Mouse (Mus musculus): ENCODE measurements around the gene Parp8.

The Parp8 gene

DNA sequence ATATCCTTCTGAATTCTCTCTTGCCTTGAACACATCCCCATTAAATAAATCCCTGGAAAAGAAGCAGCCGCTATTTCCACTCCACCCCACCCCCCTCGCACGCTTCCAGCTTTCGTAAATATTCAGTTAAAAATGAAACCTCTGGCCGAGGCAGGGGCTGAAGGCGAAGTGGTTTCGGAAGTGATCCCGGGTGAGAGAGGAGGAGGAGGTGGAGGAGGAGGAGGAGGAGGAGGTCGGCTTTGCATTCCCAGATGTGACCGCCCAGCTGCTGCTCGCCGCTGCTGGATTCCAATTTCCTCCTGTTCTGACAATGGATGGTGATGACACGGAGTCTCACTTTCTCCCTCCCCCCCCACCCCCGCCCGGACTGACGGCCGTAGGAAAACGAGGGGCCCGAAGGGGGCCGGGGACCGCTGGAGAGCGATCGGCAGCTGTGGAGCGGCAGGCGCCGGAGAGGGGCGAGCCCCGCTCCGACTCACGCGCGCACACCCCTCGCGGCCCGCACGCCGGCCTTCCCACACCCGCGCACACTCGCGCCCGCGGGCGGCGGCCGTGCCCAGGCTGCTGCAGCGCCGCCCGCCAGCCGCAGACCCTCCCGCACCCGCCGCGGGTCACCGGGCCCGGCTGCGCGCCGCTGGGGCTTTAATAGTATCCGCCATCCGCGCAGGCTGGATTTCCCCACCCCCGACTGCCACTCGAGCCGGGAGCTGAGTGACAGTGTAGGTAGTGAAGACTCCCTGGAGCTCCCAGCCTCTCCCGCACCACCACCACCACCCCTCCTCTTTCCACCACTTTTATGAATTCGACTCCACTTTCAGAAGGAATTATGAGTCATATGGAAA, at the start of gene Parp8:
Gene Parp8, minus strand, starts transcription at position 312 of the 842 bp plus-strand sequence.
- DNase-seq (ENCODE audit: low spot score in 2 of 2): peak; percentile 33 to 63

DNA sequence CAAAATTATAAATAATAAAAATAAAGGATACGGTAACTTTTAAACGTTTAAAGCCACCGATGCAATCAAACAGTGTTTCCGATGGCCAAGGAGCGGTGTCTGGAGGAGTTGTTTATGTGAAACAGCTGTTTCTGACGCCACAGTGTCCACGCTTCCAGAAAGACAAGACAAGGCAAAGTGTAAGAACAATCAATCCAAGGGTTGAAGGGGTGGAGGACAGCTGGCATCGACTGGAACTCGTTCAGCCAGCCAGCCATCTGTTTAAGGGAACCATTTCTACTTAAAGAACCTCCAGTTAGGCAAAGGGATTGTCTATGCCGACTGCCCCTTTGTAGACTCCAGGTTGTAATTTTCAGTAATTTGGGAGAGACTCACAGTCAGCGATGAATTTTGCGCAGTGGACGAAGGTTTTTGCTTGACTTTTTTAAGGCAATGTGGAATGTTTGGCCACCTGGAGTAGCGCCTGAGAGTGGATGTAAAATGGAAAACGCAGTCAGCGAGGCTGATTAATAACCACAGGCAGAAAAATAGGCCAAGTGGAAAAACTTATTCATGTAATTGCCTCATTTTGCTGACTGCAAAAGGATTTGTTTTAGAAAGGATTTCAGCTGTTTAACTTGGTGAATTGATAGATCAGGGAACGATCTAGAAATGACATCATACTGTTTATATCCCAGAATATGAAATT, 37.4 kb upstream of the Parp8 start:
- no peak for DNase-seq (ENCODE audit: low spot score in 2 of 2)

DNA sequence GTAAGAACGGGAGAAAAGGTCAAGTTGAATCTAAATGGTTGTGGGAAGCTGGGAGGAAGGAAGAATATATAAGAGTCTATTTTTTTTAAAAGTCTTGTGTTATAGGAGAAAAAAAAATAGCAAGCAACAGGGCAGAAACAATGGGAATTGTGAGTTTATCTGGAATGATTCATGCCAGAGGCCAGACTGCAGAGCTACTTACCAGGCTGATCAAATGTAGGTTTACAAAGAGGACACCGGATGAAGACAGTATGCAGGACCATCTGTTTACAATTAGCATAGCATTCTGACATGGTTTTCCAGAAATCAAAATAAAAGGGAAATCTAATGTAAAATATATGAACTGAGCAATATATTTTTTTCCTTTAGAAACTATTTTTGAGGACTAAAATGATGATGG, 31.1 kb upstream of the Parp8 start:
- DNase-seq (ENCODE audit: low spot score in 2 of 2): no peak

DNA sequence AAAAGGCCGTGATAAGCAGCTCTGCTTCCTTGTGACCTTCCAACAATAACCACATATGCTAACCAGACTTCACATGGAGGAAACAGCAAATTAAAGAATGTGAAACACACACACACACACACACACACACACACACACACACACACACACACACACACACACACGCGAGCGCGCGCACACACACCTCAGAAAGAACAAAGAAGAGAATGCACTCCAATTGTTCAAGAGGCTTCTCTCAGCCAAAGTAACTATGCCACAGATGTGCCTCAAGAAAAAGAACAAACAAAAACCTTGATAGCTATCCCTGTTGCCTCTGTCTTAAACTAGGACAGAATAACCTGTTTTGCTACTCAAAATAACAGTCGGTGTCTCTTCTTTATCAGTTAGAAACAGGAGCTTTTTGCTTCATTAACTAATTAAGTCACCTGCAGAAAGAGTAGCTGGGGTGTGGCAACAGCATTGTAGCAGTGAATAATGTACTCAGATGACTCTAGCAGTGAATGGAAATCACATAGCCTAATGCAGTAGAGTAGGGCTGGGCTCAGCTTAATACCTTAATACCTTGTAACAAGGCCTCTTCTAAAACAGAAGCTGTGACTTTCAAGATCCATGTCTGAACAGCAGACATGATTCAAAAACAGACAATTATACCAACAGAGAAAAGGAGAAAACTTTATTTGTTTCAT, 29.6 kb upstream of the Parp8 start:
- no peak for DNase-seq (ENCODE audit: low spot score in 2 of 2)

DNA sequence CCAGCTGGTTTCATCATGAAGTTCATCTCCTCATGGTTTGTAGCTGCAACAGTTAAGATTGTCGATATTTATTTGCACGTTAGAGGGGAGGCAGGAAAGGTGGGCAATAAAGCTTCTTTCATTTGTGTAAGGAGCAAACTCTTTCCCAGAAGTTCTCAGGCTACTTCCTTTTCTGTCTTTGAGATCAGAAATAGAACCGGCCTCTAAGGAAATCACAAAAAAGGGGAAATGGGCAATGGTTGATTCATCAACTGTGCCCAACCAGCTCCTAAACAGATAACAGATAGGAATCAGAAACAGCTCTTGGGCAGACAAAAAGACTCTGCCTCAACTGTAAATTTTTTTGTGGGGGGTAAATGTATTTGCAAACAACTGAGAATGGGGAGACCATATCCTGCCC, 27.4 kb upstream of the Parp8 start:
- no peak for DNase-seq (ENCODE audit: low spot score in 2 of 2)

DNA sequence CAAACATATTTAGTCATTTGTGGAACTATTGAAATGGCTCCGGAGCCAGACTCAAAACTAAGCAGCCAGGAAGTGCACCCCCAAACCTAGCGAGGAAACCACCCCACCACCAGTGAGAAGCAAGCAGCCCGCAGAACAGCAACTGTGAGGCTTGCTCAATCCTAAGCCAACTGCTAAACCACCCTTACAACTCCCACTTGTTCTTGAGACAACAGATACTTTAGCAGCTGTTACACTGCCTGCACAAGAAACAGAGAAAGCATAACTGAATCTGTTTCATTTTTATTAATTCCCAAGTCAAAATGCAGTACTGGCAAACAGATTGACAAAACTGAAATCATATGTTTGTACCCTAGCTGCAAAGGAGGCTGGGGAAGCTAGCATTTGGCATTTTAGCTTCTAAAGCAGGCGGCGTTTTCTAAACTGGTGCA, 23.2 kb upstream of the Parp8 start:
- DNase-seq (ENCODE audit: low spot score in 2 of 2): peak; percentile 17 to 24

DNA sequence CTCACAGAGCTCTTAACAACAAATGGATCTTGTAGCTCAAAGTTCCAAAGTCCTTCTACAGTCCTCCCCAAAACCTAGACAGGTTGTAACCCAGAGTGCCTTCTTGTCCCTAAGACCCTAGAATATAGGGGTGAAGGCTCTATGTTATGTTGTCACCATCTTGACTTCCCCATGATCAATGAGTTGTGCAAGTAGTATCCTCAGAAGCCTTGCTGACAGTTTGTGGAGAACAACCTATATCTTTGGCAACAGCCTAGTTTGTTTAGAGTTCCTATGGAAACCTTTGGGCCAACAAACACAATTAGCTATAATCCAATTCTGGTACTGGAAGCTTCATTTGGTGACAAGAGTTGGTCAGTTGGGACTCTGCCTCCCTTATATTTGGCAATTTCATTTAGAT, 18.2 kb upstream of the Parp8 start:
- no peak for DNase-seq (ENCODE audit: low spot score in 2 of 2)

DNA sequence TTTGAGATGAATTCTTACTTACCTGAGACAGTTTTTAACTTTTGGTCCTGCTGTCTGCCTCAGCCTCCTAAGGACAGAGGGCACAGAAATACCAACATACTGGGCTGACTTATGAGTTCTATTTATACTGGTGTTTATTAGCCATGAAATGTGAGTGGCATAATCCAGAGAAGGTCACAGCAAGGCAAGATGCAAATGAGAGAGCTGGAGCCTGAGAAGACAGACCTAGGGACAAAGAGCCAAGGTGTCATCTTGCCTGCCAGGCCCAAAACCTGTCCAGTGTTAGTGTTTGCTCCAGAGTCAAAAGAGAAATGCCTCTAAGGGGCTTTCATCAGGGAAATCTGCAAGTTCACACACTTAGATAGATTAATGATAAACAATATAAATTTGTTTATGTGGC, 15.7 kb upstream of the Parp8 start:
- no peak for DNase-seq (ENCODE audit: low spot score in 2 of 2)

DNA sequence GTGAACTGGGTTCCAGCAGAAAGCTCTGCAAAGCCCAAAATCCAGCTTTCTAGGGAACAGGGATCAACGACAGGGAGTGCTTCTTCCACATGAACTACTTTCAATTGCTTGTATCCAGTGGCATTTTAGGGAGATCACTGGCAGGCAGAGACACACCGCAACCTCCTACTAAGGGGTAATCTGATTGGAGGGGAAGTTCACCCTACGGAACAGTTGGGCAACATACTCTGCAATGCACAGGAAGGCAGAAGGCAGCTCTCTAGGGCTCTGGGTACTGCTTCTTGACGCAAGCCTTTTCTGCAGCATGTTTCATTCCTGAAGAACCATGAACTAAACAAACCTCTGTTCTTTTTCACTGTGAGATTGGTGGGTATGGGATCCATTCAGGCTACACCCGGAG, 10.9 kb upstream of the Parp8 start:
- no peak for DNase-seq (ENCODE audit: low spot score in 2 of 2)

DNA sequence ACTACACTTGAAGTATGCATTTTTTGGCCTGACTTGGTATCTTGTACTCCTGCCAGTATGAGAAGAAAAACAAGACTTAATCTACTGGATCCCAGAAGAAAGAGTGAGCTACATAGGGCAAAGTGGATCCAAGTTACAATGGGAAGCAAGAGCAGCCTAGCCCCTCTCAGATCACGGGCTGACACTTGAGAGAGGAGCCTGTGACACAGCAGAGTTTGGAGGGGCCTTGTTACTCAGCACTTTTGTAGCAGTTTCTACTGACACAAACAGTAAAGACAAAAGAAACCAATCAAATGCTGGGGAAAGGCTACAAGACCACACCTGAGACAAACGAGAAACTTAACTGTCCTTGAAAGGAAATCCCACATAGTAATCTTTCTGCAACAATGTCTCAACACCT, 9.8 kb upstream of the Parp8 start:
- no peak for DNase-seq (ENCODE audit: low spot score in 2 of 2)

DNA sequence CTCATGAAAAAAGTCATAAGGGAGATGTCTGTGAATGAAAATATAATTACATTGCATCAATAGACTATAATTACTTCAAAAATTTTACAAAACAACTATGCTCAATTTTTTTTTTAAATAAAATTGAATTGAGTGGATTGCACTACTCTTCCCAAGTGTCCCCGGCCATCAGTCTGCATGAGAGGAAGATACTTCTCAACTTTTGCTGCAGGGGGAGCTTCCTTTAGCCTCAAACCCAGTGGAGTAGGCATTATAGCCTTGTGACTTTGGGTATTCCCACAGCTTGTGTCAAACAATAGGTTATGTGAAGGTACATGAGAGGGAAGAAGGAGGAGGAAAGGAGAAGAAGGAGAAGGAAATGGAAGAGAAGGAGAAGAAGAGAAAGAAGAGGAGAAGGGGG, 9.3 kb upstream of the Parp8 start:
- DNase-seq (ENCODE audit: low spot score in 2 of 2): no peak

DNA sequence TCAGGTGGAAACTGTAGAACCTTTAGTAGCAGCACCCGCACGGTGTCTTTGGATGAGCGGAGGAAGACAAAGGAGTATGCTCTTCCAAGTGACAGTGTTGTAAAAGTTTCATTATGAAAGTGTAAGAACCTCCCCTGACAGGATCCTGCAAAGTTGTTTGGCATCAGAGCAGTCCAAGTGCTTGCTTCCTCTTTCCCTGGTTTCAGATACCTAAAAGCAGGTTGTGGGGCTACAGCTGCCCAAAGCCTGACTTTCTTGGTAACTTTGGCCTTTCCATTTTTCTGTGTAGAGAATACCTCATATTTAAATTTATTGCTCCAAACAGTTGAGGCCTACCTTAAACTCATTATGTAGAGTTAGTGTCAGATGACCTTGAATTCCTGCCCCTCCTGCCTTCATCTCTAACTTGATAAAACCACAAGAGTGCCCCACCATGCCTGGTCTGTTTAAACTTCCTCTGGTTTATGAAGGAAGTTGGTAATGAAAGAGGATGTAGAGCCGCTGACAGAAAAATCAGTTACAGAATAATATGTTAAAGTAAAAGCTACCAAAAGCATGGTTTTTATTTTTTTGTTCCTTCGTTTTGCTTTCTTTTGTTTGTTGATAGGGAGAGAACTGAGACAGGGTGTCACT, 8.5 kb upstream of the Parp8 start:
- no peak for DNase-seq (ENCODE audit: low spot score in 2 of 2)

DNA sequence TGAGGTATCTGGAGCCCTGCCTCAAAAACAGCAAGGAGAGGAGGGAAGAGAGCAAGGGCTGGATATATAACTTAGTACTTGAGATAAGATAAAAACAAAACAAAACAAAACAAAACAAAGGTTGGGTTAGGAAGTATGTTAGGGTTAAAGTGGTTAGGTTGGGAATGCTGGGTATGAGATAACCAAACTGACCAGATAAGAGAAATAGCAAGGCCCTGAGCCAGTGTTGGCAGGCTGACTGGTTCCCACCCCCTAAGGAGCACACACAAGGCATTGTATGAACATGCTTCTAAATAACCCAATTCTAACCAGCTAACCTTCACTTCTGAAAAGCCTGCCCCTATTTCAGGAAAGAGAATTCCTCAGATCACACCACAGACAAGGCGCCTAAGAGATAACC, 7.1 kb upstream of the Parp8 start:
- DNase-seq (ENCODE audit: low spot score in 2 of 2): no peak

DNA sequence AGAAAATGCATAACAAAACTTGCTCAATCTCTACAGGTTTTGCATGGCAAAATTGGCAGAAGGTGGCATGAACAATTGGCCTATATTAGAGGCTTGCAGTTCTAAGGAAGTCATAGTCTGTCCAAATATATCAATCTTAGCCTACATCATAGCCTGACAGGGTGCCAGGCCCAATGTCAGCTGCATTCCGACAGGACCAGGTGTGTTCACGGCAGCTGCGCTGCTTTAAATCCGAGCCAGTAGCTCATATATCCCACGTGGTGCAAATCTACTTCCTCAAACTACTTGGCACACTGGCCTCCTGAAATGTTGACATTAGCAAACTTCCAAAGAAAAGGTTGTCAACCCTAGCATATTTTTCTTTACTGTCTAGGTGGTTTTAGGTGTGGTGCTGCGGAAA, 6.2 kb upstream of the Parp8 start:
- no peak for DNase-seq (ENCODE audit: low spot score in 2 of 2)

DNA sequence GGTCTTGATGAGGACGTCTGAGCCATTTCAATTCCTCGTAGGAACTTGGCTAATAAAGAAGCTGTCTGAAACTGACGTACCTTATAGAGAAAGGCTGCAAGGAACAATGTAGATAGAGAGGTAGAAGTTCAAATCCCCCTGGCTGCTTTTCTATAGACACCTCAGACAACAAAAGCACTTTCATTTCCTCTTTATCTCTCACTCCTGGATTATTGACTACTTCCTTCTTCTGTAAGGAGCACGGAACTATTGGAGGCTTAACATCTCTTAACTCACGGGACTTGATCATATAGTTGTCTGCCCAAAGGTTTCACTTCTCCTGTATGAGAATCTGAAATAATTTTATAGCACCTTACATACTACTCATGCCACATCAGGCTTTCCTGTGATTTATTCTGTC, 2.9 kb upstream of the Parp8 start:
- DNase-seq (ENCODE audit: low spot score in 2 of 2): no peak

DNA sequence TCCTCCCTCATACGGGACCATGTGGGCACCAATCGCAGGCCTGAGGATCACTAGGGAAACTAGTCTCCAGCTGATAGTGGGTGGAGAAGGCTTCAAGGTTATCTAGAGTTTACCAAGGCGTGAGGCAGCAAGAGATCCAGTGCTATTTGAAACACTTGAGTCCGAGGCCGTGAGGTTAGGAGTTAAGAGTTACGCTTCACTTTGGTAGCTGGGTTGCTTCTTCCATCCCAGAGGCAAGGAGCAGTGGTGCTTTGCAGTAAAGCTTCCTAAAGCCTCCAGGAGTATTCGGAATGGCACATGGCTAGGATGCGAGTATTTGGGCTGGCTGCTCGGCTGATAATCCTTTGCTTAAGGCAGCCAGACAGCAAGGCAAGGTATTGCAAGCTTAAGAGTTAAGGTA, 2.0 kb upstream of the Parp8 start:
- no peak for DNase-seq (ENCODE audit: low spot score in 2 of 2)

DNA sequence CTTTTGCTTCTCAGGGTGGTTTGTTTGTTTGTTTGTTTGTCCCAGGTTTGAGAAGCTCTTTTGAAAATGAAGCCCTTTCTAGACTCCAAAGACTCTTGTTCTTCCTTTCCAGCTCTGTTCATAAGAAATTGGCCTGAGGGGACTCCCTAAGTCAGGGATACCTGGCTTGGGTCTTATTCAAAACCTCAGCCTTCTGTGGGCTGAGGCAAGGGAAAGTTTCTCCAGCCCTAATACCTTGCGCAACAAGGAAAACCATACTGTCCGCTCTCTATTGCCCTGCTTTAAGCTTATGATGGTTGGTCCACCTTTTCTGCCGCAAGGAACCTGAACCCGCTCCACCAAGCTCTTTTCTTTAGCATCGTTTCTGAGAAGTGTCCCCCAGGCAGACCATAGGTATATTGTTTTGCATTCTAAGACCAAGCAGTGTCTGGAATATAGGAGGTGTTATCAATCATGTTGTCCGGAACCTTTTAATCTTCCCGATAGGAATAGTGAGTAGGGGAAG, 991 bp upstream of the Parp8 start:
- no peak for DNase-seq (ENCODE audit: low spot score in 2 of 2)

DNA sequence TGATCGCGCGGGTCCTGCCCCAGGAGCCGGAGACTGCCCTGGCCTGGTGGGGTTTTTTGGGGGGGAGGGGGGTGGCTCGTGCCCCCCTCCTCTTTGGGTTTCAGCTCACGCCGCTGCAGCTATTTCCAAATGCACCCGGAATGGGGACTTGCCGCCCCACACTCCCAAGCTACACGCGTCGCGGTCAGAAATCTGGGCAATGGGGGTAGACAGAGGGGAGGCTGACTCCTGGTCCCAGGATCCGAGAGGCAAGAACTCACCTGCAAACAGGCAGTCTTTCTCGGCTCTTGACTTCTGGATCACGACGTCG, 466 bp downstream of the Parp8 start:
- peak in 1 of 2 experiments; percentile 12 for DNase-seq (ENCODE audit: low spot score in 2 of 2)

DNA sequence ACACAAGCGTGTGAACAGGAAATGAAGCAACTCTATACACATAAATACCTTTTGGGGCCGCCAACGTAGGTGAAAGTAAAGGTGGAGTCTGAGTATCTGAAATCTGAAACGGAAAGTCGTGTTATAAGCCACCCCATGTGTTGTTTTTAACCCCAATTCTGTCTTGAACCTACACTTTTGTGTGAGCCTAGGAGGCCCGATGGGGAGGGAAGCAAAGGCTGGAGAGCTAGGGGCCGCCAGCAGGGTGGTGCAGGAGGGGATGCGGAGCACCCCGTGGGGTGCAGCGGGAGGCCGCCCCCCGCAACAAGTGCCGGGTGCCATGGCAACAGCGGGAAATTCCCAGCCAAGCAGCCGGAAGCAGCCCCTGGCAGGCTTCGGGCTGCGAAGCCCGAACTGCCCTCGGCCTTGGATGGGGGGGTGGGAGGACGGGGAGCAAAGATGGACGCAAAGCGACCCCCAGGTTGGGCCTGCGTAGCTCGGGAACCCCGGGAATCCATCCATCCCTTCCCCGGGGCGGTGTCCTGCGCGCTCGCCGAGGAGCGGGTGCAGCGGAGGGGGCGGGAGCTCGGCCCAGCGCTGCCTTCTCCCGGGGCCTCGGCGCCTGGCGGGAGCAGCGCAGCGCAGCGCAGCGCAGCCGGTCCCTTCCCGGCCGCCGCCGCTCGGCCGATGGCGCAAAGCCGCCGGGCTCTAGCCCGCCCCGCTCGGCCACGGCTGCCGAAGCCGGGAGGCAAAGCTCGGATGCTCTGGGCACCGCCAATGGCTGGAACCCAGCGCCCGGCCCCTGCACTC, 1.0 kb downstream of the Parp8 start:
- DNase-seq (ENCODE audit: low spot score in 2 of 2): peak; percentile 29 to 32

DNA sequence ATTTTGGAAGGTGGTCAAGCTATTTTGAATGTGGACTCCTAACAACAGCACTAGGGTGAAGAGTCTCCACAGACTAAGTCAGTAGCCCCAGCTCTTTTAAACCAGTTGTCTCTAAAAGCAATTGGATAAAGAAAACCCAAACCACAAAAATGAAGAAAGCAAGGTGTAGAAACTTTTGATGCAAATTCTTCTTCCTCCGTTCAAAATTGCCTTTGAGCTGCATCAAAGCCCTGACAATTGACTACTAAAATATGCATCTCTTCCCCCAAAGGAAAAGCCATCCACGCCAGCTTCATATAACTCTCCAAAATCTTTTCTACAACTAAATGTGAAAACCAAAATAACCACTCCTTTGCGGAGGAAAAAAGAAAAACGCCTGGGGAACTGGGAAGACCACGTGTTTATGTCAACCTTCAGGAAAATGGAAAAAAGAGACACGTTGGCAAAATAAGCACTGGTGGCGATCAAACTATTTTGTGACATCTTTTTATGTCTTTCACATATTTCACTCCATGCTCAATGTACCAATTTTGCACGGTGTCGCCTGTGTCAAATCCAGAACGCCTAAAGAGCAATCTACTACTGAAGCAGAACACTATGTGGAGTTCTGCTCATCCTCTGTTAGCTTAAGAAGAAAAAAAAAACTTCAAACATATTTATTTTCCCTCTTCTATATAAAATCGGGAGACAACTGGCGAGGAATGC, 1.8 kb downstream of the Parp8 start:
- no peak for DNase-seq (ENCODE audit: low spot score in 2 of 2)

DNA sequence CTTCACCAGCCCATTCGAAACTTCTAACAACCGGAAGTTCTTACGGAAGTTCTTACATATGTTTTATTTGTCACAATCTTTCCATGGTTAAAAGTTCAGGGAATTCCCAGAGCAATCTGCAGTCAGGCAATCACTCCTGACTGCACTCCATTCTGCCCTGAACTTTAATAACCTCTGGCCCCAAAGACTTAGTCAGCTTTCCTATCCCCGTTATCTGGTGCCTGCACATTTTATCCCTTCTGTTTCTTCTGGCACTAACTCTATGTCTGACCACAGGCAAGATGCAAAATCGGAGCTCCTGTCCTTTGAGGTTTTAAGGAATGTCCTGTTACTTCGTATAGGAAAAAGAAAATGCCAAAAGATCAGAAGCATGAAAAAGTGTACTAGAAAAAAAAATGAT, 4.7 kb downstream of the Parp8 start:
- no peak for DNase-seq (ENCODE audit: low spot score in 2 of 2)
